Mouse (Mus musculus): ENCODE measurements around the gene AI661453. TPM values are rescaled to one million over a fixed set of nuclear protein-coding genes. Genes with fewer than 3 reads are reported as not detected.
"Not testable (repeated sequence)": the region's sequence is repeated elsewhere in the genome, so short reads cannot be mapped to it uniquely, and the experiment has no call there.

The AI661453 gene
- polyA plus RNA-seq, 1 experiment = 0.11 TPM

DNA sequence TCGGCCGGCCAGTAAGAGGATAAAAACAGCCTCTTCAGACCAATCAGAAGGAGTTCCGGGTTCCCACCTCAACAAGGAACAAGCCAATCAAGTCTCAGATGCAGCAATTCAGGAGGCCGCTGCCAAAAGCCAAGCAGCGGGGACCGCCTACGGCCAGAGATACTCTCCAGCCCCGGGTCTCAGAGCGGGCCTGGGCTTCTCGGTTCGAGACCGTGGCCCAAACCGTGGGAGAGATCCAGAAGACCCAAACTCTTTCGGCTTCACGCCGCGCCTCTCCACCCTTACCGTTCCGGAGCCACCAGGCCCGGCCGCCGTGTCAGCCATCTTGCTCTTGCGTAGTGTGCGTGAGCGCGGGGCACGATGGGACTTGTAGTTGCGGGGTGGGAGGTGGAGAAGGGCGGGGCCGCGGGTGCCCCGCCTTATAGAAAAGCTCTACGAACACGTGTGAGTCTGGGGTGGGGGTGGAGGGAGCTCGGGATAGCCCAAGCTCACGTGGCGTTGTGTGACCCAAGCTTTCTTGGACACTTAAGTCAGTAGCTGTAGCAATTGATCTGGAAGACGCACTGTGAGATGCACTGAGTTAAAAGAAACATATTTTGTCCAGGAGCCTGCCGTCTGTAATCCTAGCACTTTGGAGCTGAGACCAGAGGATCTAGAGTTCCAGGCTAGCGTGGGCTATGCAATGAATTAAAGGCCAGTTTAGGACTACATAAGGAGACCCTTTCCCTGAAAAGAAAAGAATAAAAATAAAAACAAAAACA is 65.7 kb downstream of the AI661453 start, which contains the start of gene Taf8:
Taf8 (minus strand) TSS at position 347 of the 761 bp plus-strand sequence.
- TF ChIP-seq CTCF (IDR thresholded peaks at IDR 0.05; ENCODE audit: borderline replicate concordance, insufficient read depth, low read depth, low read length) (no peak), POLR2A (IDR thresholded peaks at IDR 0.05; ENCODE audit: borderline replicate concordance, insufficient read depth, low read length) (peak; percentile 71; the same call in 1 of the 2 replicates)
- WGBS = under 1% methylated on average over 40 of the region's 40 CpGs
- H3K27me3 ChIP-seq (ENCODE audit: control insufficient read depth, insufficient read depth, low read length) = no peaks in the 10 kb centered on the region
- H3K4me1 ChIP-seq (ENCODE audit: control insufficient read depth, insufficient read depth, low read length) = peaks cover 9% of the 10 kb centered on the region; the same call in 1 of the 2 replicates
- peak within 1 kb of the TSS; percentile 68 for H3K4me3 ChIP-seq (replicated peaks; ENCODE audit: insufficient read depth, low read depth, low read length)
- DNase-seq = peak; percentile 91 to 96
- peak within 1 kb of the TSS; percentile 76 for H3K27ac ChIP-seq (ENCODE audit: insufficient read depth, low read length)

DNA sequence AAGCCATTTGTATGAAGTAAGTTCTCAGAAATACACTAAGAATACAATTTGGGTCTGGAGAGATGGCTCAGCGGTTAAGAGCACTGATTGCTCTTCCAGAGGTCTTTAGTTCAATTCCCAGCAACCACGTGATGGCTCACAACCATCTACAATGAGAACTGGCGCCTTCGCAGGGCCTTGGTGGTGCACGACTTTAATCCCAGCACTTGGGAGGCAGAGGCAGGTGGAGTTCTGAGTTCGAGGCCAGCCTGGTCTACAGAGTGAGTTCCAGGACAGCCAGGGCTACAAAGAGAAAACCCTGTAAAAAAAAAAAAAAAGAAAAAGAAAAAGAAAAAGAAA is 66.3 kb downstream of the AI661453 start:
- DNase-seq; H3K27me3 ChIP-seq (ENCODE audit: control insufficient read depth, insufficient read depth, low read length); H3K4me3 ChIP-seq (replicated peaks; ENCODE audit: insufficient read depth, low read depth, low read length); H3K4me1 ChIP-seq (ENCODE audit: control insufficient read depth, insufficient read depth, low read length); H3K27ac ChIP-seq (ENCODE audit: insufficient read depth, low read length): not testable (repeated sequence)
- WGBS = 77% methylated on average over 6 of the region's 6 CpGs

DNA sequence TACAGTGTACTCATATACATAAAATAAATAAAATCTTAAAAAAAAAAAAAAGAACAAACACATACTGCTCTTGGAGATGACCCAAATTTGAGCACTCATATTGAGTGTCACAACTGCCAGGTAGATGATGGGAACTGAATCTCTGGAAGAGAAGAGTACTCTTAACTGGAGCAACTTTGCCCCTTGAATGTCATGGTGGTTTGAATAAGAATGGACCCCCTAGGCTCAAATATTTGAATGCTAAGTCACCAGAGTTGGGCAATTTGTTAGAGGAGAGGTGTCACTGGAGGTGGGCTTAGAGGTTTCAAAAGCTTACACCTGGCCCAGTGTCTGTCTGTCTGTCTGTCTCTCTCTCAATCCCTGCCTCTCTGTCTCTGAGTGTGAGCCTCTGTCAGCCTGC is 67.3 kb downstream of the AI661453 start:
- H3K27ac ChIP-seq (ENCODE audit: insufficient read depth, low read length) = no peak overlapping the region

DNA sequence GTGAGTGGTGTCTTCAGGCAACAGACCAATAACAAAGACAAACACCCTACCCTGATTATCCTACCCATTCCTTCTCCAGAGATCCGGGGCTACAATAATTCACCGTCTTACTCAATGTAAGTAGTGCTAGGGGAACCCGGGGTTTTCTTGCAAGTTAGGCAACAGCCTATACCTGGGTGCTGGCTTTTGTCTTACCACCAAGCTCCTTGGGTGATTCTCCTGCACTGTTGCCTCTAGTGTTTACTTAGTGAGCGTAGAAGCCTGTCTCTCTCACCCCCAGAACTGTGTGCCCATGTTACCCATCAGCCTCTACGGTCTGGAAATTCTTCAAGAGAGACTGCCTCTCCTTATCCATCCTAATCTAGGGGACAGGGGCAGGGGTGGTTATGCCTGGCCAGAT is 67.8 kb downstream of the AI661453 start:
- H3K27ac ChIP-seq (ENCODE audit: insufficient read depth, low read length) = no peak overlapping the region
- 80% methylated on average over 5 of the region's 5 CpGs for WGBS
- no peak for TF ChIP-seq POLR2A (IDR thresholded peaks at IDR 0.05; ENCODE audit: borderline replicate concordance, insufficient read depth, low read length)
- no peak for TF ChIP-seq CTCF (IDR thresholded peaks at IDR 0.05; ENCODE audit: borderline replicate concordance, insufficient read depth, low read depth, low read length)

More for the DNA sequence above, 67.3 kb downstream of the AI661453 start:
- peaks cover 9% of the 10 kb centered on the region; the same call in 1 of the 2 replicates for H3K4me1 ChIP-seq (ENCODE audit: control insufficient read depth, insufficient read depth, low read length)
- no peak for DNase-seq
- H3K4me3 ChIP-seq (replicated peaks; ENCODE audit: insufficient read depth, low read depth, low read length) = no peak overlapping the region
- no peaks in the 10 kb centered on the region for H3K27me3 ChIP-seq (ENCODE audit: control insufficient read depth, insufficient read depth, low read length)
- TF ChIP-seq CTCF (IDR thresholded peaks at IDR 0.05; ENCODE audit: borderline replicate concordance, insufficient read depth, low read depth, low read length) = no peak
- TF ChIP-seq POLR2A (IDR thresholded peaks at IDR 0.05; ENCODE audit: borderline replicate concordance, insufficient read depth, low read length) = no peak

DNA sequence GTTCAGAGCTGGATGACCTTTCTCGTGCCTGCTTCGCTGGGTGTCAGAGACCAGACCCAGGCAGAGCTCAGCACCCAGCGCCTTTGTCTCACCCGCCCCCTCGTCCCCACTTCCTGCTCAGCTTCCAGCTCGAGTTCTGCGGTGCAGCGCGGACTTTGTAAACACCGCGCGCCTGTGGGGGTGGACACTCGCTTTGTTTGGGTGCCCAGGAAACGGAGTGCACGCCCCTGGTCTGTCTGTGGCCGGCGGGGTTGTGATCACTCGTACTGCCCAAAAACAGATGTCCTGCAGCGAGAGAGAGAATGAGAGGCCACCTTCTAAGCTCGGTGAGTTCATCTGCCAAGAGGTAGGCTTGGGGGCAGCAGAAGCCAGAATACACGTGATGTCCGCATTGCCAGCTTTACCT is 68.5 kb downstream of the AI661453 start, which contains the start of gene Ccnd3:
Ccnd3 (plus strand) TSS at position 111 of the 406 bp plus-strand sequence.
- WGBS = 2% methylated on average over 22 of the region's 22 CpGs
- Histone ChIP-seq H3K4me3 (replicated peaks; ENCODE audit: insufficient read depth, low read depth, low read length) (peak within 1 kb of the TSS; percentile 40), H3K4me1 (ENCODE audit: control insufficient read depth, insufficient read depth, low read length) (peaks cover 9% of the 10 kb centered on the region; the same call in 1 of the 2 replicates), H3K27me3 (ENCODE audit: control insufficient read depth, insufficient read depth, low read length) (no peaks in the 10 kb centered on the region), H3K27ac (ENCODE audit: insufficient read depth, low read length) (peak within 1 kb of the TSS; percentile 45; the same call in 1 of the 2 replicates)
- no peak for TF ChIP-seq CTCF (IDR thresholded peaks at IDR 0.05; ENCODE audit: borderline replicate concordance, insufficient read depth, low read depth, low read length)
- no peak for TF ChIP-seq POLR2A (IDR thresholded peaks at IDR 0.05; ENCODE audit: borderline replicate concordance, insufficient read depth, low read length)
- DNase-seq = peak in 1 of 2 experiments; percentile 25

More for the DNA sequence above, 67.8 kb downstream of the AI661453 start:
- Histone ChIP-seq H3K4me1 (ENCODE audit: control insufficient read depth, insufficient read depth, low read length) (peaks cover 9% of the 10 kb centered on the region; the same call in 1 of the 2 replicates), H3K27me3 (ENCODE audit: control insufficient read depth, insufficient read depth, low read length) (no peaks in the 10 kb centered on the region), H3K4me3 (replicated peaks; ENCODE audit: insufficient read depth, low read depth, low read length) (no peak overlapping the region)
- DNase-seq = no peak

DNA sequence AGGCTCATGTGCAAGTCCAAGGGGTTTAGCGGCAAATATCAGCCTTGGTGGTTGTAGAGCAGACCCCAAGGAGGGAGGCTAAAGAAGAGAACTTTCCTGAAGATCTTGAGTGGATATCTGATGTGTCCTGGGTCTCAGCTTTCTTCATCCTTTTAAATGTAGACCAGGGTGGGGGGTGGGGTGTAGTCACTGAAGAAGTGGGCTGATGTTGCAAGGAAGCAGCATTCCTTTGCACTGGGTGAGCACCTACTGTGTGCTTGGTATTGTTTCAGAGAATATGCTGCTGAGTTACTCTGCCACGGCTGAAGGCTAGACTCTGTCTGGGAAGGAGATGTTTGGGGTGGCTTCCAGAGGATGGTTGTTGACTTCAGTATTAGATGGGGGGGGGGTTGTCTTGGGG is 69.2 kb downstream of the AI661453 start:
- Histone ChIP-seq H3K27me3 (ENCODE audit: control insufficient read depth, insufficient read depth, low read length) (no peaks in the 10 kb centered on the region), H3K4me3 (replicated peaks; ENCODE audit: insufficient read depth, low read depth, low read length) (peak overlapping the region; percentile 40), H3K4me1 (ENCODE audit: control insufficient read depth, insufficient read depth, low read length) (peaks cover 9% of the 10 kb centered on the region; the same call in 1 of the 2 replicates), H3K27ac (ENCODE audit: insufficient read depth, low read length) (peak overlapping the region; percentile 45; the same call in 1 of the 2 replicates)
- no peak for TF ChIP-seq CTCF (IDR thresholded peaks at IDR 0.05; ENCODE audit: borderline replicate concordance, insufficient read depth, low read depth, low read length)
- no peak for TF ChIP-seq POLR2A (IDR thresholded peaks at IDR 0.05; ENCODE audit: borderline replicate concordance, insufficient read depth, low read length)
- no peak for DNase-seq
- WGBS = 52% methylated on average over 2 of the region's 2 CpGs

DNA sequence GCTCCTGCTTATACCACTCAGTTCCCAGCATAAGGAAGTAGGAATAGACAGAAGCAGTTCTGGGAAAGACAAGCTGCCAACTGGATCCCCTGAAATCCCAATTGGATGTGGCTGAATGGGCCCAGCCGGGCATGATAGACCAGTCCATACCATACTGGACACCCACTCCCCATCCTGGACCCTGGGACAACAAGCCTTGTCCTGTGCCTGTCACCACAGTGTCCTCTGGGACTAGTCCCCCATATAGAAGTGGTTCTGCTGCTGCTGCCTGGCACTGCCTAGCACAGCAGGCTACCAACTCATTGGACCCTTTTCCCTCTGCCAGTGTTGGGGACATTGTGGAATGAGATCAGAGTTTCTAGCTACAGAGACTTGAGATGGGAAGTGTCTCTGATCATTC is 69.6 kb downstream of the AI661453 start:
- Histone ChIP-seq H3K4me3 (replicated peaks; ENCODE audit: insufficient read depth, low read depth, low read length) (no peak overlapping the region), H3K4me1 (ENCODE audit: control insufficient read depth, insufficient read depth, low read length) (peaks cover 8% of the 10 kb centered on the region; the same call in 1 of the 2 replicates), H3K27me3 (ENCODE audit: control insufficient read depth, insufficient read depth, low read length) (no peaks in the 10 kb centered on the region), H3K27ac (ENCODE audit: insufficient read depth, low read length) (no peak overlapping the region; the same call in 1 of the 2 replicates)
- 60% methylated on average over 1 of the region's 1 CpGs for WGBS
- DNase-seq = no peak
- no peak for TF ChIP-seq CTCF (IDR thresholded peaks at IDR 0.05; ENCODE audit: borderline replicate concordance, insufficient read depth, low read depth, low read length)
- no peak for TF ChIP-seq POLR2A (IDR thresholded peaks at IDR 0.05; ENCODE audit: borderline replicate concordance, insufficient read depth, low read length)

DNA sequence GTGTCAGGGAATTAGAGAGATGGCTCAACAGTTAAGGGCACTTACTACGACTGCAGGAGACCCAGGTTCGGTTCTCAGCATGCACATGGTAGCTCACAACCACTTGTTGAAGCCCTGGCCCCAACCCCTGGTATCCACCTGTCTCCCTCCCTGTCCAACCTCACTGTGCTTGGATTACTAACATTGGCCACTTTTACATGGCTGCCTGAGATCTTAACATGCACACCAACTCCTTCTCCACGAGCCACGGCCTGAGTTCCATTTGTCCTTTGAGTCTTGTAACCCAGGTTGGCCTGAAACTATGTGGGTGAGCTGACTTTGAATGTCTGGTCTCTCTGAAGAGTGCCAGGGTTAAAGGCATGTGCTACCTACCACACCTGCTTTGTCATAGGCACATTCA is 70.3 kb downstream of the AI661453 start:
- Histone ChIP-seq H3K4me3 (replicated peaks; ENCODE audit: insufficient read depth, low read depth, low read length) (no peak overlapping the region), H3K27ac (ENCODE audit: insufficient read depth, low read length) (no peak overlapping the region), H3K4me1 (ENCODE audit: control insufficient read depth, insufficient read depth, low read length) (peaks cover 4% of the 10 kb centered on the region; the same call in 1 of the 2 replicates), H3K27me3 (ENCODE audit: control insufficient read depth, insufficient read depth, low read length) (no peaks in the 10 kb centered on the region)
- 71% methylated on average over 4 of the region's 4 CpGs for WGBS
- TF ChIP-seq POLR2A (IDR thresholded peaks at IDR 0.05; ENCODE audit: borderline replicate concordance, insufficient read depth, low read length) (no peak), CTCF (IDR thresholded peaks at IDR 0.05; ENCODE audit: borderline replicate concordance, insufficient read depth, low read depth, low read length) (no peak)
- no peak for DNase-seq
